Mouse (Mus musculus): ENCODE results near the gene Spats2l. TPM values are rescaled to one million over a fixed set of nuclear protein-coding genes. Genes with fewer than 3 reads are reported as not detected.
A peak's percentile ranks its signal among the peaks of the same experiment; 100 is the strongest.

The Spats2l gene
- total RNA-seq, 2 experiments from 2014 or later, result 2.8 to 4.5 TPM

DNA sequence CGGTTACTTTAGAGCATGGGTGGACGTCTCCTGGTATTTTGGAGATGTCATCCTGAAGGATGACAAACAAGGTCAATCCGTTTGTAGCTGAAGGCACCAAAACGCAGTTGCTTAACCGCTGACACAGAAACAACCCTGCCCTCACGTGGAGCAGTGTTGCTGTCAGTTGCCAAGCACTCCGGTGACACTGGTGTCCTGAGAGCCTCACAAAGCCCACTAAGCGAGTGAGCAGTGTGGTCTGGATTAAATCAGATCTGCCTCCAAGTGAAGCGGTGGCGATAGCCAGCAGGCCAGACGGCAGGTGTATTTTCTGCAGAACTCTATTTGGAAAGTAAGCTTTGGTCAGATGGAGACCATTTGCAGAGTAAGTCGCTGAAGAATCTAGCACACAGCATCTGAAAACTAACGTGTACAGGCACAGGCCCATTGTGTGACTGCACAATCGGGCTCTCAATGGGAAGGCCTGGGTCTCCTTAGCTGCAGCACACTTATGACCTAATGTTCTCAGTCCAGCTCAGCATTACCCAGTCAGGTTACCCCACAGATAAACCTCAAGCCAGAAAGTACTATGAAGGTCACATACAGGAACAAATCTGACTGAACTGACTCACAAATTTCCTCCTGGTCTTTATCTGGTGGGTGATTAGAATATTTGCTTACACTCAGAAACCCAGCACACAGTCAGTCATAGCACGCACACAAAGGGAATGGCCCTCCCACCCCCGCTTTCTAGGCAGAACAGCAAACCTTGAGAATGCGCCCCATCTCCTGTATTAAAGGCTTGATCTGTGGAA, 51.2 kb downstream of the Spats2l start:
- DNase-seq, result peak in 1 of 2 experiments; percentile 22

DNA sequence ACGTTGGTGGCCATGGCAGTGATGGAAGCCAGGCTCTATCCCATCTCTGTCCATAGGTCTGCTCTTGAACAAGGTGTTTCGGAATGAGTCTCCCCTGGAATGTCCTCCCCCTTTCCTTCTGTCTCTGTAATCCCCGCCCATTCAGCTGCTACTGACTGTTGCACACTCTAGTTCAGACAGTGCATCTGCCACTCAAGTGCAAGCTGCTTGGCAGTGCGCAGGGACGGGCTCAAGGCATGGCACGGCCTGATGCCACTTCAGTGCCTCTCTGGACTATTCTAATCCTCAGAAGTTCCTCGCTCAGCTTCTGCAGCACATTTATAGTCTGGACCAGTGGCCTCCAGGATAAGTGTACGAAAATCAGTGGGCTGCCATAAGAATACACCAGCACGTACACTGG, 52.3 kb downstream of the Spats2l start:
- DNase-seq, result no peak

DNA sequence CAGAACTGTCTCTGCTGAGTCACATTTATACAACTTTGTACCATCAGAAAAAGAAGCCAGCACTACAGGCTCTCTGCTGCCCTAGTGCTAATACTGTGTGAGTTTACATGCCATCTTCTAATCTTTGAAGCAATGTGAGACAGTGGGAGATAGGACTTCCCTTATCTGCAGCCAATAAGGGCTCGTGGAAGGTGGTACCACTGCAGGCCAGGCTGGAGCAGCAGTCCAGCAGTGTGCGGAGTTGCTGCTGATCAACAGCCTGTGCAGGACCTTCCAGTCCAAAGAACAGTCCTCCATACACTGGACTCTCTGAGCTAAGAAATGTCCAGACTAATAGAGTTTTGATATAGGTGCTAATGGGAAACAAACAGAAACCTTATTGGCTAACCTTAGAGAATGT, 59.2 kb downstream of the Spats2l start:
- DNase-seq, result no peak

DNA sequence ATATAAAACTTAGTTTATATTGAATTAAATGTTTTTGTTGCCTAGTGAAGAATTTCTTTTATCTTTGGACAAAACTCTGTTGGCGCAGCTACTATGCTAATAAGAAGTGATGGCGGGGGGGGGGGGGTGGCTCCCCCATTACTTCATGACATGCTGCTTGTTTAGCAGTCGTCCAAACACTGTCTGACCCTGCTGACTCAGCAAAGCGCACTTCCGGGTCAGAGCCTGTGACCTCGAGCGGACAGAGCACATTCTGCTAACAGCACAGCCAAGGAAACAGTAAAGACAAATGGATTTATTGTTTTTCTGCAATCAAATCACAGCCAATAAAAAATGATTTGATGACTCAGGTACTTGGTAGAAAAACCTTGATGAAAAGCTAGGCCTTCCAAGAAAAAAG, 61.2 kb downstream of the Spats2l start:
- peak; percentile 56 to 71 for DNase-seq

DNA sequence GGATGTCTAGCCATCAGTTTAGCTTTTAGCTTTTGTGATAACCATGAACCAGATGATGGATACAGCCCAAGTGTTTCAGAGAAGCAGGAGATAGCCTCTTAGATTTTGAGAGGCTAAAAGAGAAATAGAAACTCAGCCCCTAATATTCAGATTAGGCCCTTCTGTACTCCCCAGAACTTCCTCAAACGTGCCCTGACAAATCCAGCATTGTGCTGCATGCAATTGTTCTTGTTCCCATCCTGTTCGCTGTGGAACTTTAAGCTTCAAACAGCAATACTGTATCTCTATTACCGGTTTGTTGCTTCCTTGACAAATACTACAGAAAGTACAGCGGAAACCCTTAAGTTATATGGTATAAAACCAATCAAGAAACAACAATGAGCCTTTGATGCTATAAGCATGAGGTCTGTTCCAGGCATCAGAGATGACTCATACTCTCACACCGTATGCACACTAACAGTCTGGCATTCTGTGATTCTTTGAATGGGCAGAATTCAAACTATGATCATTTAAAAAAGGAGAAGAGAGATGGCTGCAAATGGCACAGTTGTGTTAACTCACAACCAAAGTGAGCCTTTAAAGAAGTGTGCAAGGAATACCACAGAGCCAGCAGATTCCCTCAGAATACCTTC, 62.8 kb downstream of the Spats2l start:
- no peak for DNase-seq

DNA sequence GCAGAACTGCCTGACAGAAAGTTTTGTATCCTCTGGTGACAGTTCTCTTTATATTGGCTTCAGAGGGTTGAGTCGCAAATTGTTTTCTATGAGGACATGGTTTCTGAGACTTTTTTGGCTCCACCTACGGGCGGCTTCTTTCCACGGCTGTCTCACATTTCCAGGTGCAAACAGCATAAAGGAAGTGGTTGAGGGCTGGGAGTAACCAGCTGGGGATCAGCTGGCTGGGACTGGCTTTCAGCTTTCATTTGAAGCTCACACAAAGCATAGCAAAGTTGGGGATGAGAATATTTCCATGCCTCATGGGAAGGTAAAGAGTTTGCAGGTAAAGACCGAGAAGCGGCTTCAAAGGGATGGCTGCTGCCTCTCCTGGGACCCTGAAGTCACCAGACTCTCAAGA, 65.9 kb downstream of the Spats2l start:
- DNase-seq, result no peak

DNA sequence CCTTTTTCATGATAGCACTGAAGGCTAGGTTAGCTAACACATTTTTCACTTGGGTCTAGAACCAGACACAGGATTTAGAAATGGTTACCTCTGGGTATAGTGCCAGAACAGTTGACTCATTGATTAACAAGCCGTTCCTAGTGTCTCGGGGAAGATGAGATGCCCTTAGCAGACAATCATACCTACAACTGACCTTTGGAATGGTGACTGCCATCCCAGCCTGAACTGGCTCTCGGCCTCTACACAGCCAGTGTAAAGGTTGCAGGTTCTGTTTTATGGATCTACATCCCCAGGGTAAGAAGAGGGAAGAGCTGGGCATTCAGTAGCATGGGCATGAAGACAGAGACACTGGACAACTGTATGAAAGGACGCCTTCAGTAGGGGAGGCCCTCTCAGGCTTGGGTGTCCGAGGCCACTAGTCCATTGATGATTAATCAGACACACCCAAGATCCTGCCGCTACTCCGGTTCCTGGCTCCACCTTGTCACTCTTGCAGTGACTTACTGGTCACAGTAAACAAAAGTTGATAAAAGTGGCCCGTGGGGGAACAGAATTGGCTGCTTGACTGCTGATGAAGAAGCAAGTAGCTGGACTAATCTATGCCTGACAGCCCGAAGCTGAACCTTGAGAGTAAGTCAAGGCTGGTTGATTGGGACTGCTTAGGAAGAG, 71.2 kb downstream of the Spats2l start:
- no peak for DNase-seq

DNA sequence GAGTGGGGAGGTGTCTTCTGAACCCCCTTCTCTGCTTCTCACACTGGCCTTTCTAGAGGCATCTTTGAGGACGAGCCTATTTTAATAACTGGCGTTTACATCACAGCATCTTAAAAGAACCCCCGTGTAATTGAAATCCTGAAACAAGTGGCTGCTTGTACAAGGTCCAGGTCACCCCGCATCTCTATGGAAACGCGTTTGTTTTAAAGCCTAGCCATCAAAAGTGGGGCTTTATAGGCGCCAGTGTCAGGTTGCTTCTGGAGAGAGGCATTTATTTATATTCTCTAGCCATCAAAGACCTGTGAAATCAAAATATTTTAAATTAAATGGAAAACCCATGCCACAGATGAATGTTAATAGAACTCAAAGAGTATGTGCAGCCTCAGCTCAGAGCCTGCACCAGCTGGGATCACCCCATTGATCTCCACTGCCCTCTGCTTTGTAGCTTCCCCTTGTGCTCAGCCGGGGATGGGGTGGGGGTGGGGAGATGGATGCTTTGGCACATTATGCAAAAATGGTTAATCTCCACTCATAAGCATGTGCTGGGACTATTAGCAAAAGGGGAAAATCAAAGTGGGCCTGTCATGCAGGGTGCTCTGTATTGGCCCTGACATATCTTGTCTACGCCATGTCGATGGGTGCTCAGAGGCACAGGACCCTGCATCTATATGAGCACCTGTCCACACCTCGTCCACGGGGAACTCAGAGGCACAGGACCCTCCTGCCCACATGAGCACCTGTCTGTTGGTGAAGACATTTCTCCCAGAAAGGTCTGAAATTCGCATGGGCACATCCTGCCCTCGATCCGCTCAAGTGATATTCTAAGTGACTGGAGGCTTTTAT, 73.1 kb downstream of the Spats2l start:
- DNase-seq, result no peak

DNA sequence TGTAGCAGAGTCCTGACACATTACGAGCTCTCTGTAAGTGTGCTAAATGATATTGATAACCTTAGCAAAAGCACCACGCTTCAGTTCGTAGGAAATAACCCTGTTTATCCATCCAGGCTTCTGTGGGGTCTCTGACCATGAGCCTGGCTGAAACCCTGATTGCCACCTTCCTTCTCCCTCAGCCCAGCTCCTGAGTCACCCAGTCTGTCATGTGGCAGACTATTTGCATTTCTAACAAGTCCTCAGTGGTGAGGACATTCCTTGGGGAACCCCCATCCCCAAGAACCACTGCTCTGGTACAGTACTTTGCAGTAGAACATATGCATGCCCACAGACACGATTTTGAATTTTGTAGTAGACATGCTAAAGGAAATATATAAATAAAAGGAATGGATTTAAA, 75.1 kb downstream of the Spats2l start:
- no peak for DNase-seq

DNA sequence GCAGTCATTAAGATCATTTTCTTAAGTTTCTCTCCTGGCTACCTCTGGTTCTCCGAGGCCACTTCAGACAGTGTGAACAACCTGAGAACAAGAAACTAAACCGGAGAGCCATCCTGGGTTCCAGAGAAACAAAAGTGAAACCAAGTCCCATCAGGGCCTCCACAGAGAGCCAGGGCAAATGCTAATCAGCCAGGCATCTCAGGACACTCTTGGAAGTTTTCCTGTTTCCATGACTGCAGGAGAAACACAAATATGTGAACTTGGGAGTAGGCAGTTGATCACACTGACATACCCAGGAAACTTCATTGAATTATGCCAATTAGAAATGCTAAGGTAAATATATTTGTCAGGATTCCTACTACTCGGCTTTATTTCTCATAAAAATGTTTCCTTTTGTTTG, 76.0 kb downstream of the Spats2l start:
- peak in 1 of 2 experiments; percentile 46 for DNase-seq

DNA sequence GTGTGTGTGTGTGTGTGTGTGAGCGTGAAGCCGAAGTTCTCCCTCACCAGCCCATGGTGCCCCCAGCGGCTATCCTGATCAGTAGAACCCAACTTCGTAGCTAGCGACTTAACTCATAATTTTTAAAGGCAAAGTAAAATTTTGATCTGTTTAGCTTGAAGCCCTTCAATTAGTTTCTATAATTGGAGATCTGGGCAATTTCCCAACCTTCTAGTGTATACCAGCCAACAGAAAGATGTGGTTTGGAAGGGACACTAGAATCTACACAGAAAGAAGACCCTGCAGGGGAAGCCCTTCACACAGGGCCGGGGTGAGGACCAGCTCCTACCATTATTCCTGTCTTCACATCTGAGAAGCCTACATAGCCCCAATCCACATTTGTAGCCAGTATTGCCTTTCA, 77.9 kb downstream of the Spats2l start:
- DNase-seq, result no peak

DNA sequence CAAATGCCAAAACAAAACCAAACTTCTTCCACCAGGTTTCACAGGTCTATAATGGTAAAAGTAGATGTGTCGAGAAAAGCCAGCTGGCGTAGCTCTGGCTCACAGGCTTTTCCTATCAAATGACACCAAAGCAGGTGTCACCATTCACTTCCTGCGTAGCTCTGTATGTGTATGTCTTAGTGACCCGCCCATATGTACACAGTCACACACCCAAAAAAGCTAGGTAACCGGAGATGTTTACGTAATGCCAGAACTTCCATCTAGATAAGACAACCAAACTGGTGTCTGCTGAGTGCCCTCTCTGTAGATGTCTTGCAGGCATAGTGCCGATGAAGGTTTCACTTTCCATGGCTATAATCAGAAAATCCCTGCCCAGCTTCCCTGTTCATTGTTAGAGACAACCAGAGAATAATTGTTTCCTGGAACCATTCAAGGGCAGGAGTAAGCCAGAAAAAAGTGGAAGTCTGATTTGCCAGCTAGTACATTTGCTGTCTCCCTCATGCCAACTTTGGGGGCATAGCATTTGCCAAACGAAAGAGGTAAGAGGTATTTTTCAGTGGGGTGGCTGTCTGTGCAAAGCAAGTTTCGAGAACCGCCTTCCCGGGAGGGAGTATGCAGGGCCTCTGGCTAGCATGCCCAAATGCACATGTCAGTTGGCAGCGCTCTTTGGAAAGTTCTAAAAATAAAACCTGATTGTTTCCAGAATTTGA, 78.8 kb downstream of the Spats2l start:
- no peak for DNase-seq

DNA sequence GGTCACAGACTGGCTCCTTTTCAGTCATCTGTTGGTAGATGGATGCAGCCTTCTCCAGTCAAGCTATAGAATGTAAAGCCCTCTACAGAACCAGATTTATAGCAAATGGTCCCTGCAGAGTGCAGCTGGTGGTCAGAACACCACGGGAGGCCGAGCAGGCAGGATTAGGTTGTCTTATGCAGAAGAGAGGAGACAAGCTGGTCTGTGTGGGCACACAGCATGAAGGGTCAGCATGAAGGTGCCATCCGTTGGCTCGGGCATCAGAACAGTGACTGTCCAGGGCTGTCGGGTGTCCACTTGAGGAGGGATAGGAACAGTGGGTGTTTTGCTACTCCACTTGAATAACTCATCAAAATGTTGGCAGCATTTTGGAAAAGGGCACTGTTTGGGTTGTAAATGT, 83.8 kb downstream of the Spats2l start:
- DNase-seq, result no peak

DNA sequence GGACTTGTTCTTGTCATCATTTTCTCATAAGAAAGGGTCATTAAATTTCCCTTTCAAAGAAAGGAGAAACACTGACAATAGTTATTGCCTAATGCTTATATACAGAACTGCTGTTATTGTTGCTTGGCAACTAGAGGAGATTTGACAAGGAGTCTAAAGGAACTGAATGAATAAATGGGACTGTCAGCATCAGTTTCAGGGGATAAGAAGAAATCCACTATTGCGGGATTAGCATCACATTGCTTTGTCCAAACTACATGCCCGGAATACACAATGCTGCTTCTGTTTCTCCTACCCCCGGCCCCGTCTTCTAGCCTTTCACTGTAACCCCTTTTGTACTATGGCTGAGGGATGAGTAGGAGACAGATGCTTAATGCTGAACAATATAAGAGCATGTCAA, 88.1 kb downstream of the Spats2l start:
- no peak for DNase-seq

DNA sequence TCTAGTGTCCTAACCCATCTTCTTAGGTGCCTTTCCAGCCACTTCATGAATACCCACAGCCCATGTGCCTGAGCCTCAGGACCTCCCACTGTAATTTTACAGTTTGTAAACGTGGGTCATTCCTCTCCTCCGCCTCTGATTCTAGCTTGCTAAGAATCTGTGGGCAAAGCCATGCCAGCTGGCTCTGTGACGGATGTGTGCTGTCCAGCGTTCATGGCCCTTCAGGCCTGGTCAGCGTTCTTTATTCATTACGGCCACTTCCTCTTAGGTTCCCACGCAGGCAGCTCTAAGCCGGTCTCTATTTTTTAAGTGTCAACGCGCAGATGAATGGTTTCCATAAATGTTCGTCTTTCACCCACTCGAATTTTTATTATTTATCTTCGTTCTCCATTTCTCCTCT, 94.7 kb downstream of the Spats2l start:
- DNase-seq, result no peak

DNA sequence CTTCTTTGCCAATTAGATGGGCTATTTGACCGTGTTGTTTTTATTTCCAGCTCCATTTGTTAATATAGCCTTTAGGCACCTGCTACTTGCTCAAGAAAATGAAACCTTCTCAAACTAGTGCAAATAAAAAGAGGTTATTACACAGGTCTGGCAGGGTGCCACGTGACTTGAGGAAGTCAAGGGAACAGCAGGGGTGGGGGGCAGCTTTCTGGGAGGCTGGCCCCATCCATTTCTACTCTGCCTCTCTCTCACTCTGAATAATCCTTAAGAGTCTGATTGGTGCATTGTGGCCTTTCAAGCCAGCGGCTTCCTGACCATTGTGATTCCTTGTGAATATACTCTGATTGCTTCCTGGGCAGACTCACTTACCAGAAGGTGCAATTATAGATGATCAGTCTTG, 98.0 kb downstream of the Spats2l start:
- DNase-seq, result no peak

DNA sequence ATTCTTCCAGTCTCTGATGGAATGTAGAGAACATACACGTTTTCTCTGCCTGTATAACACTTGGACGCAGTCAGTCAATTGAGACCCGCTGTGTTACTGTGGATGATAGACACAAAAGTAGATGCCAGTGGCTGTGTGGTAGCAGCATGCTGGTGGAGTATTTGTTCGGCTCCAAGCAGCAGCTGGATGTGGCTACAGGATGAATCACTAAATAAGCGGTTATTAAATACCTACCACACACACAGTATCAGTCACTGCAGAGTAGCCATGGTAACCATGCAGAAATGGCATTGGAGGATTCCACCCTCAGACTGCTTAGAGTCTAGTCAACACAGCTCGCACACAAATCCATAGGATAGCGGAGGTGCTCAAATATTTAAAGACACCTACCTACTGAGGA, 100.0 kb downstream of the Spats2l start:
- DNase-seq, result no peak

DNA sequence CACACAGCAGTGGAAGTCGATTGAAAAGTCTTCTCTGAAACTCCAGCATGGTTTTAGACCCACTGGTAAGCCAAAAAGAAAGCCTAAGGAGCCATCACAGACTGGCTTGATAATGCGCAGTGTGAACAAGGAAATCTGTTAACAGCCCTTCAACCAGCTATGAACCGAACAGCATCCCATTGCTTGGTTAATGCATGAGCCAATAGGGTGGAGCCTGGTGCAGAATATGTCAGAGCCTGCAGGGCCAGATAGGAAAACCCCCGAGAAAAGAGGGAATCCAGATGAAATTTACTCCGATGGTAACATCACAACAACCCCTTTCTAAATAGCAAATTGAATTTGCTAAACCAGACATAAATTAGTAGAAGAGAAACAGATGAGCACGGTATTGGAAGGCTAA, 101.1 kb downstream of the Spats2l start:
- no peak for DNase-seq

DNA sequence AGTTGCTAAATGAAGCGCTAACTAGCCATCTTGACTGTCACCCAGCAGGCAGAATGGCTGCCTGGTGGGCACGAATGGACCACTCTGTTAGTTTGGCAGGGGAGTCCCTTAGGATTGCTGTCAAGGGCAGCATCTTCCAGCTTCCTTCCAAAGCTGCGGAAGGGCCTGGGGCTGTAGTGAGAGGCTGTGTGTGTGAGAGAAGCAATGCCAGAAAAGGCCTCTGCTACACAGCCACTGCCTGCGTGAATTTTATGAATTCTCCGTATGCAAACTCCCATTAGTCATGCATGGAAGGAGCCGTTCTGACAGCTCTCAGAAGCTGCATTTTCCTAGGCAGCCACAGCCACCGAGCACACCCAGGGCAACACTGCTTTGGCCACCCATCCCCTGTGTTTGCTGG, 101.5 kb downstream of the Spats2l start:
- DNase-seq, result no peak

DNA sequence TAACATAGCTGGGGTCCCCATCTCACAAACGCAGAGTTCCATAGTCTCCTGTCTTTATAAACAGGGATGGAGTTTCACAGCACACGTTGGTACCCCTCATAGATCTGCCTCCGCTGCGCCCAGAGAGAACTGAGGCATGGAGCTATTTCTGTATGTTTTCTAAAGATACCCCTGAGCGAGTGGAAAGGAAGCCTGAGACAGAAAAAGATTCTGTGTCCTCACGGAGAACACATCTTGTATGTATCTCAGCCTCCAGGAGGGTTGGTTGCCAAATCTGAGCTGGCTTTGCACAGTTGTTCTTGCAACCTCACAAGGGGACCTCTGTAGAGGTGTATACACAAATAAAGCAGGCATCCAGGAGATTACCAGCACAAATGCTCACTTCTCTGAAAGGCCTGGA, 105.0 kb downstream of the Spats2l start:
- no peak for DNase-seq

DNA sequence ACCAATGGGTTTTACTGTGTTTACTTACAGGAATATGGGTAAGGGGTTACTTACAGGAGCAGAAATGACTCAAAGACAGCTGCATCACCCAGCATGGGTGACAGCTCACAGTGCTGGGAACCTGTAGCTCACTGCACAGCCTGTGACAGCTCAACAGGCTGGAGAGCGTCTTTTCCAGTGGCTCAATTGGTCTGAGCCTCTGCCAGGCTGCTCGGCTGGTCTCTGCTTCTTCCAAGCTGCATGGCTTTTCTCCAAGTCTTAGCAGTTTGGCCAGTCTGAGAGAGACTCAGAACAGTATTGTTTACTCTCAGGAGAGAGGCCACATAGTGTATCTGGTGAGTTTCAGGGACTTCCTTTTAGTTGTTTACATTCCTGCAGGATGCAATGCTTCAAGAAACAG, 110.9 kb downstream of the Spats2l start:
- DNase-seq, result no peak

DNA sequence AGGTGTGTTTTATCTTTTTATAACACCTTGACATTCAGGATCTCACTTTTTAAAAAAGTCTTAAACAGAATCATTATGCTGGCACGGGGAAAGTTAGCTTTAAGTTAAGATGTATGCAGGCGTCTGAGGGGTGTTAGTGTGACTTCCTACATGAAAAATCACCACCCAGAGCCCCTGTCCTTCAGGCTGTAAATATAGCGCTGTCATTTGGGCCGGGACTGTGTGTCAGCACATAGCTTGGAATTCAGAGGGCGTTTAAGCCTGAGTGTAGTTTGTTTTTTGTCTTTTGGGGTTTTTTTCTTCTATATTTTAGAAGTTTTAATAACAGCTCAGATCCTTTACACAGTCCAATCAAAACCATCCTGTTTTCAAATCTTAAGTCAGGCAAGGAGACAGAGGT, 115.8 kb downstream of the Spats2l start:
- DNase-seq, result no peak

Data from adrenal gland, postnatal 36 days (tissue).